Mouse (Mus musculus) liver, embryonic 14.5 days (tissue): Measurements from ENCODE around the gene Rictor. TPM values are rescaled to one million over a fixed set of nuclear protein-coding genes. Genes with fewer than 3 reads are reported as not detected.
A peak's percentile ranks its signal among the peaks of the same experiment; 100 is the strongest.

ENCODE experiments used
- ATAC-seq: fragments of 200-750 bp; cut with Nextera tagmentation; 2 replicates; pipeline ENCODE4 v1.8.0; 2017; ENCODE audit warnings: moderate number of reproducible peaks, mild to moderate bottlenecking, moderate library complexity; ENCODE audit not compliant: insufficient read depth
- DNase-seq, 3 experiments: peaks; one replicate each; pipeline ENCODE4 v3.0.0-alpha.2; 2012 to 2013; ENCODE audit warnings: low read depth in 3 of 3, low spot score in 3 of 3
- H3K27ac ChIP-seq: fragments of 300-500 bp; sonication (generic); 2 replicates; pipeline ENCODE4 v1.5.1; 2014; ENCODE audit warnings: moderate library complexity, mild to moderate bottlenecking, control low read depth, inconsistent platforms
- H3K27me3 ChIP-seq: fragments of 300-500 bp; sonication (generic); 2 replicates; pipeline ENCODE4 v1.6.1; 2014; ENCODE audit warnings: mild to moderate bottlenecking, low read length, moderate library complexity; ENCODE audit not compliant: control insufficient read depth, insufficient read depth
- H3K36me3 ChIP-seq: fragments of 300-500 bp; sonication (generic); replicated peaks from 2 replicates; pipeline ENCODE4 v1.6.1; 2014; ENCODE audit warnings: low read depth; ENCODE audit not compliant: control insufficient read depth, insufficient read depth
- H3K4me1 ChIP-seq, 2 experiments: fragments of 200-500 bp in 1 of 2; fragments of 300-500 bp in 1 of 2; sonication (generic) in 1 of 2; replicated peaks; 2 replicates each; pipeline ENCODE4 v1.6.1; 2012 to 2014; ENCODE audit warnings: antibody characterized with exemption in 1 of 2, inconsistent platforms in 1 of 2, low read length in 1 of 2; ENCODE audit not compliant: control insufficient read depth in 2 of 2, insufficient read depth in 2 of 2
- H3K4me2 ChIP-seq: fragments of 300-500 bp; sonication (generic); 2 replicates; pipeline ENCODE4 v1.6.1; 2014; ENCODE audit warnings: low read depth, mild to moderate bottlenecking, control low read depth, moderate library complexity
- H3K4me3 ChIP-seq, 2 experiments: fragments of 200-500 bp in 1 of 2; fragments of 300-500 bp in 1 of 2; sonication (generic) in 1 of 2; 2 replicates each; pipeline ENCODE4 v1.5.1; 2012 to 2014; ENCODE audit warnings: low read depth in 2 of 2, low read length in 2 of 2, mild to moderate bottlenecking in 2 of 2, control low read depth in 1 of 2, inconsistent platforms in 1 of 2, moderate library complexity in 1 of 2; ENCODE audit not compliant: insufficient read depth in 1 of 2
- H3K9ac ChIP-seq: fragments of 300-500 bp; sonication (generic); replicated peaks from 2 replicates; pipeline ENCODE4 v1.6.1; 2014; ENCODE audit warnings: mild to moderate bottlenecking, control low read depth, moderate library complexity
- H3K9me3 ChIP-seq: fragments of 300-500 bp; sonication (generic); 2 replicates; pipeline ENCODE4 v1.6.1; 2016; ENCODE audit warnings: low read length, mixed read lengths; ENCODE audit not compliant: control insufficient read depth
- CTCF ChIP-seq: IDR thresholded peaks from 2 replicates; pipeline ENCODE4 v1.5.1; 2016; ENCODE audit warnings: antibody characterized with exemption, low read depth, control low read depth
- EP300 ChIP-seq: IDR thresholded peaks from 2 replicates; pipeline ENCODE4 v1.6.1; 2016; ENCODE audit warnings: antibody characterized with exemption, low read depth
- WGBS: fragments of 180-500 bp; shearing (Covaris S2); extraction: QIAGEN DNeasy Blood & Tissue Kit; methylation state at CpG from one replicate; pipeline ENCODE4 v1.1.7; 2014; ENCODE audit not compliant: insufficient replicate concordance; 5-methylcytosine and 5-hydroxymethylcytosine counted together
- polyA plus RNA-seq, 2 experiments: library from polyadenylated mRNA; depleted of rRNA in 1 of 2; stranded (reverse) in 1 of 2; unstranded in 1 of 2; fragments of >200 nt; fragmentation: Nextera tagmentation in 1 of 2; extraction: Ambion mirVana in 1 of 2; gene quantifications; 2 replicates each; pipeline versions ENCODE4 v1.2.1 to v1.2.3; 2012 to 2014

The Rictor gene
- polyA plus RNA-seq, 2 experiments = 4.4 to 12.7 TPM

- no peak overlapping the region for H3K4me3 ChIP-seq
- TF ChIP-seq CTCF (no peak), EP300 (no peak)
- H3K4me1 ChIP-seq = no peaks in the 10 kb centered on the region; a peak in 1 of 4 replicates
- no peak overlapping the region for H3K4me2 ChIP-seq
- H3K9ac ChIP-seq = no peak overlapping the region
- H3K27ac ChIP-seq = no peak overlapping the region
- DNase-seq (no peak), ATAC-seq (no peak)
- 66% methylated on average over 2 of the region's 2 CpGs for WGBS
- H3K27me3 ChIP-seq = no peaks in the 10 kb centered on the region
- H3K9me3 ChIP-seq = no peaks in the 10 kb centered on the region
- H3K36me3 ChIP-seq = no peaks in the 10 kb centered on the region; the same call in 1 of the 2 replicates
Observed at GRCm38 (mm10) chr15:6721385-6721784, 13.2 kb downstream of the Rictor start.

- H3K9me3 ChIP-seq = no peaks in the 10 kb centered on the region
- H3K4me2 ChIP-seq = no peak overlapping the region
- WGBS = 82% methylated on average over 4 of the region's 4 CpGs
- H3K4me3 ChIP-seq = no peak overlapping the region
- H3K27me3 ChIP-seq = no peaks in the 10 kb centered on the region
- no peak overlapping the region for H3K27ac ChIP-seq
- no peak overlapping the region for H3K9ac ChIP-seq
- DNase-seq = no peak
- H3K4me1 ChIP-seq = peaks cover 0 to 2% of the 10 kb centered on the region in 2 experiments; a peak in 2 of 4 replicates
- no peak for ATAC-seq
- H3K36me3 ChIP-seq = no peaks in the 10 kb centered on the region; the same call in 1 of the 2 replicates
- TF ChIP-seq EP300 (no peak), CTCF (no peak)
Observed at GRCm38 (mm10) chr15:6721802-6722201, 13.6 kb downstream of the Rictor start.

GRCm38 (mm10) chr15:6722405-6723176 lies 14.4 kb downstream of the Rictor start:
- DNase-seq (no peak), ATAC-seq (no peak)
- 82% methylated on average over 11 of the region's 11 CpGs for WGBS
- H3K4me2 ChIP-seq = no peak overlapping the region
- no peaks in the 10 kb centered on the region for H3K9me3 ChIP-seq
- TF ChIP-seq CTCF (no peak), EP300 (no peak)
- no peak overlapping the region for H3K27ac ChIP-seq
- H3K27me3 ChIP-seq = no peaks in the 10 kb centered on the region
- H3K4me3 ChIP-seq = no peak overlapping the region
- H3K4me1 ChIP-seq = peaks cover 0 to 2% of the 10 kb centered on the region in 2 experiments; a peak in 2 of 4 replicates
- H3K36me3 ChIP-seq = no peaks in the 10 kb centered on the region
- H3K9ac ChIP-seq = no peak overlapping the region

GRCm38 (mm10) chr15:6723338-6723737 lies 15.2 kb downstream of the Rictor start:
- peak; percentile 37; the same call in 1 of the 2 replicates for ATAC-seq
- Histone ChIP-seq H3K4me2 (no peak overlapping the region), H3K4me3 (no peak overlapping the region)

GRCm38 (mm10) chr15:6724442-6724841 lies 16.3 kb downstream of the Rictor start:
- Histone ChIP-seq H3K36me3 (no peaks in the 10 kb centered on the region), H3K4me3 (no peak overlapping the region), H3K9ac (no peak overlapping the region), H3K9me3 (no peaks in the 10 kb centered on the region), H3K4me1 (peaks cover 0 to 2% of the 10 kb centered on the region in 2 experiments; a peak in 2 of 4 replicates), H3K27me3 (no peaks in the 10 kb centered on the region), H3K27ac (no peak overlapping the region), H3K4me2 (no peak overlapping the region)
- TF ChIP-seq EP300 (no peak), CTCF (no peak)
- DNase-seq (no peak), ATAC-seq (no peak)
- WGBS = 25% methylated on average over 1 of the region's 1 CpGs

More at GRCm38 (mm10) chr15:6723338-6723737, 15.2 kb downstream of the Rictor start:
- Histone ChIP-seq H3K9me3 (no peaks in the 10 kb centered on the region), H3K27ac (no peak overlapping the region), H3K4me1 (peaks cover 0 to 2% of the 10 kb centered on the region in 2 experiments; a peak in 2 of 4 replicates), H3K36me3 (no peaks in the 10 kb centered on the region), H3K9ac (no peak overlapping the region), H3K27me3 (no peaks in the 10 kb centered on the region)
- DNase-seq = no peak
- peak; percentile 51 for TF ChIP-seq CTCF
- TF ChIP-seq EP300 = no peak
